Mouse (Mus musculus) kidney, postnatal 25 days (tissue): ENCODE measurements around the gene Rasgrp2.
A peak's percentile ranks its signal among the peaks of the same experiment; 100 is the strongest.

Source experiments
- DNase-seq, 2 experiments: peaks; one replicate each; pipeline ENCODE4 v3.0.0; 2021; ENCODE audit warnings: mixed read lengths in 2 of 2

Rasgrp2 gene

DNA sequence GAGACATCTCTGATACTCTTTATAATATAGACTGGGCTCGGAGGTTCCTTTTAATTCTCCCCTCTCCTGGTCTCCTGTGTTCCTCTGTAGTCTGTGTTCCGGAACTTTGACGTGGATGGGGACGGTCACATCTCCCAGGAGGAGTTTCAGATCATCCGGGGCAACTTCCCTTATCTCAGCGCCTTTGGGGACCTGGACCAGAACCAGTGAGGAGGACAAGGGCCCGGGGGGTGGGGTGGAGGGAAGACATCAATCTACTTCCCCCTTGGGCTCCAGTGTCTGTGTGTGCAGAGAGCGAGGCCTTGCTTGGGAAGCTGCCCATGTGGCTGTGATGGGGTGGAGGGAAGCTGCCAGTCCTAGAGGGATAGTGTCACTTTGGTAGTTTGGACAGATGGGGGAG lies 9.6 kb downstream of the Rasgrp2 start:
- DNase-seq, result peak; percentile 26 to 56

DNA sequence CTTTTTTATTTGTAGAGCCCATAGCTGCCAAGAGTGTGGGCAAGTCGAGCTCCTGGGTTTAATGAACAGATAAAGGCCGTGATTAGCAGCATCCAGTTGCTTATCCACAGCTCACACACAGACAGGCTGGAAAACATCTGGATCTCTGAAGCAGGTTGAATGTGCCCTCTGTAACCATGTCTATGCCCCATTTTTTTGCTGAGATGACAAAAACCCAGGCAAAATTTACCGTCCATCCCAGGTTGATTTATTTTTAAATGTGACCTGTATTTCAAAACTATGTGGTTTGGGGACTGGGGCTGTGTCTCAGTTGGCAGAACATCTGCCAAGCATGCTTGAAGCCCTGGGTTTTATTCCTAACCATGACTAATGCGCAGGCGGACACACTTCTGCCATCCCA lies 10.0 kb downstream of the Rasgrp2 start:
- no peak for DNase-seq

DNA sequence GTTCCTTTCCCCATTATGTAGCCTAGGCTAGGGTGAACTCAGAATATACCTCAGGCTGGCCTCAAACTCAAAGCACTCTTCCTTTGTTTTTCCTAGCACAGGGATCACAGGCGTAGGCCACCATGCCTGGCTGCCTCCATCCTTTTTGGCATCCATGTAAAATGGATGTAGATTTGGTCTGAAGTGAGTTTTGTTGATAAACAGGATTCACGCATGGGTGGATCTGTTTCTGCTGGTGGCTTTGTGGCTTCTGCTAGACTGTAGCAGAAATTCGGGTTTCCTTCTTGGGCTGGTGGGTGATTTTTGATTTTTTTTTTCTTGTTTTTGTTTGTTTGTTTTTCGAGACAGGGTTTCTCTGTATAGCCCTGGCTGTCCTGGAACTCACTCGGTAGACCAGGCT lies 10.8 kb downstream of the Rasgrp2 start:
- no peak for DNase-seq

DNA sequence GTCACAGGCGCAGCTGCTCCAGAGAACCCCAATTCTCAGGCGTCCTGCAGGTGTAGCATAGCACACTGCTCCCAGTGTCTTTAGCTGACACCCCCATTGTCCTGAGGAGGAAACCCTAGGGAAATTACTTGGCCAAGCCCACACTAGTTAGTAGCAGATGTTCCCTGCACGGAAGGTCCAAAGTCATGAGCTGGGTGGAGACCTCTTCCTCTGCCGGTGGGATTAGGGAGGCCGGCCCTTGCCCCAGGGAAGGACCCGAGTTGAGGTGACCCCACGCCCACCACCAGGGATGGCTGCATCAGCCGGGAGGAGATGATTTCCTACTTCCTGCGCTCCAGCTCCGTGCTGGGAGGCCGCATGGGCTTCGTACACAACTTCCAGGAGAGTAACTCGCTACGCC lies 13.7 kb downstream of the Rasgrp2 start:
- DNase-seq, result no peak

- peak; percentile 41 to 74 for DNase-seq
These were observed 16.3 kb downstream of the Rasgrp2 start for GRCm38 (mm10) chr19:6415454-6415853.

- DNase-seq, result peak in 1 of 2 experiments; percentile 26
These were observed 17.1 kb downstream of the Rasgrp2 start for GRCm38 (mm10) chr19:6416124-6416770.

GRCm38 (mm10) chr19:6416894-6417761 lies 18.0 kb downstream of the Rasgrp2 start:
- no peak for DNase-seq

- peak; percentile 84 to 90 for DNase-seq
These were observed 19.2 kb downstream of the Rasgrp2 start, which contains the start of gene Nrxn2 for GRCm38 (mm10) chr19:6418233-6418879. Gene Nrxn2, plus strand, starts transcription at chr19:6418731.

DNA sequence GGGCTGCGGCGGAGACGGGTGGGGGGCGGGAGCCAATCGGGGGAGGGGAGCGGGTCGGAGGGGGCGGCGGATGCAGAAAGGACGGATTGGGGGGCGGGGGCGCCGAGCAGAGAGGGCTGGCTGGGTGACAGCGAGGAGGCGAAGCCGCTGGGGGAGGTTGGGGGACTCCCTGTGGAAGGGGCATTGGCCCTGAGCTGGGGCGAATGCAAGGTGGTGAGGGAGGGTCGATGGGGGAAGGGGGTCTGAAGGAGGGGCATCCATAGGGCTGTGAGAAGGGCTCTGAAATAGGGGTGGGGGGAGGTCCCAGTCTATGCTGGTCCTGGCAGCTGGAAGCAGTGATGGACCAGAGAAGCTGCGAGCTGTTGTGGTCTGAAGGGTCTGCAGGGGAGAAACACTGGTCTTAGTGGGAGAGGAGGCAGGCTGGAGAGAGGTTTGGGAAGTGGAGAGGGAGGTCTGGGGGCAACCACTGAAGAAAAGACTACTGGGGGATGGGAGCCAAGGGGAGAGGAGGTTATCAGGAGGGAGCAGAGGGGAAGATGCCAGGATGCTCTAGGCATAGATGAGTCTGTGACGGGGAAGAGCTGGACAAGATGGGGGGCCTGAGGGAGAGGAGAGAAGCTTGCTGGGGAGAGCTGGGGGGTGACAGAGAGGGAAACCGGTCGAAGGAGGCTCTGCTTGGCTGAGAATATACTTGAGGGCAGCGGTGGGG lies 20.0 kb downstream of the Rasgrp2 start:
- DNase-seq, result no peak

GRCm38 (mm10) chr19:6419805-6420310 lies 20.7 kb downstream of the Rasgrp2 start:
- DNase-seq, result no peak

DNA sequence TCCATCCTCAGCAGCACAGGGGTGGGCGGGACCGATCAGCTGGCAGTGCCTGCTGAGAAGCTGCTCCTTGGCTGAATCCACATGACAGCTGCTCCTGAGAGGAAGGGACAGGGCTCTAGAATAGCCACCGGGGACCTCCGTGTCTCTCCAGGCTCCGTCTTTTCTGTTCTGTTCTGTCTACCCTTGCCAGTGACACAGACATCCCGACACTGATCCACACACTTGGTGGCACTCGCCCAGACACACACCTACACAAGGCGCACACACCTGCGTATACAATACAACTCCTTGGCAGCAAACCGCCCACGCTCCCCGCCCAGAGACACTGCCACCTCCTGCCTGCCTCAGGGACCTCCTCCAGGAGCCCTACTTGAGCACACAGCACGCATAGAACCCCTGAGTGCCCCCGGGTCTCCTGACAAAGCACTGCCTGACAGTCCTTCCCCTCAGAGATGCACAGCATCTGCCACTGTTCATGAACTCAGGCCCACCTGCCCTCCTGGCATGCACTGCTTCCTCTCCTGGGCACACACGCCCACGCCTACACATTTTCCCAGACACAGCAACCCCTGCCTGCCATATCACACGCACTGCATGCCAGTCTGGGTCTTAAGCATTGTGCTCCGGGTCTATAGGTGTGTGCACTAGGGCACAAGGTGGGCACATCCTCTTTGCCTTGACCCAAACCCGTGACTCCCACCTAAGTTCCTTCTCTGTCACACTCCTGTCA lies 21.5 kb downstream of the Rasgrp2 start:
- DNase-seq, result no peak

GRCm38 (mm10) chr19:6421211-6421590 lies 22.1 kb downstream of the Rasgrp2 start:
- no peak for DNase-seq

GRCm38 (mm10) chr19:6422014-6422413 lies 22.9 kb downstream of the Rasgrp2 start:
- DNase-seq, result no peak

- no peak for DNase-seq
These were observed 24.1 kb downstream of the Rasgrp2 start for GRCm38 (mm10) chr19:6423241-6423640.

GRCm38 (mm10) chr19:6424137-6424881 lies 25.2 kb downstream of the Rasgrp2 start:
- no peak for DNase-seq

- DNase-seq, result no peak
These were observed 26.5 kb downstream of the Rasgrp2 start for GRCm38 (mm10) chr19:6425595-6425994.

- peak; percentile 65 to 67 for DNase-seq
These were observed 27.8 kb downstream of the Rasgrp2 start for GRCm38 (mm10) chr19:6426703-6427500.

DNA sequence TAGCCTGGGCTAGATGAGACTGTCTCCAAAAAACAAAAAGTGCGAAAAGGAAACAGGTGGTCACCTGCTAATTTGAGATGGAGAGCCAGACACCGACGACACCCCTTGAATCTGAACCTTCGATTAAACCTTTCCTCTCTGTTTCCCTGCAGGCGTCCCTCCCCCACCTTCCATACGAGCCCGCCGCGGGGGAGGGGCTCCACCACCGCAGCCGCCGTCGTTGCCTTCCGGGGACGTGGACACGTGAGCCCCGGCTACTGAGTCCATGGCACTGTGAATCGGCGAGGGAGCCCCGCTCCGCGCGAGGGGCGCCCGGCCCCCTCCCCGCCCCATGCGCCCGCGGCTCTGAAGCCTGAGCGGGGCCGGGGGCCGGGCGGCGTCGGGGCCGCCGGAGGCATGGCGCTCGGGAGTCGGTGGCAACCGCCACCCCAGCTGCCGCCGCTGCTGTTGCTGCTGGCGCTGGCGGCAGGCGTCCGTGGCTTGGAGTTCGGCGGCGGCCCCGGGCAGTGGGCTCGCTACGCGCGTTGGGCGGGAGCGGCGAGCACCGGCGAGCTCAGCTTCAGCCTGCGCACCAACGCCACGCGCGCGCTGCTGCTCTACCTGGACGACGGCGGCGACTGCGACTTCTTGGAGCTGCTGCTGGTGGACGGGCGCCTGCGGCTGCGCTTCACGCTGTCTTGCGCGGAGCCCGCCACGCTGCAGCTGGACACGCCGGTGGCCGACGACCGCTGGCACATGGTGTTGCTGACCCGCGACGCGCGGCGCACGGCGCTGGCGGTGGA lies 28.7 kb downstream of the Rasgrp2 start:
- DNase-seq, result peak in 1 of 2 experiments; percentile 36

GRCm38 (mm10) chr19:6428501-6429200 lies 29.5 kb downstream of the Rasgrp2 start:
- DNase-seq, result no peak
